Mouse (Mus musculus): ENCODE measurements at regions not wholly inside any gene's neighbourhood (a gene's known extent, or its start where the extent isn't known, plus 50 kb on each side); places are given as distances from the start of the nearest gene placed in this dataset.

DNA sequence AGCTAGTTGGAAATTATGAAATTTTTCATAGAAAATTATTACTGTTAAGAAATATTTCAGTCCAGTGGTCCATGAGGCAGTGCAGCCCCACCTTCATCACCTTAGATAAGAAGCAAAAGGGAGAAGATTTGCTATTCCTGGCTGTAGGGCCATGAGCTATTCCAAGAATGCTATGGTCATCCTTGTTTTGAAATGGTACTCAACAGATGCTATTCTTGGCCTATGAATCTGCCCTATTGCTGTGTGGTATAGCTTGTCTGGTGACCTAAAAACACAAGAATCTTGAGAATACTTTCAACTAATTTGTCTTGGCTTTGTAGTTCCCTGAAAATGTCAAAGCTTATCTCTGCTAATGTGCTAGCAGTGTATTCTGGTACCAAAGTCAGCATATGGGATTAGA, 254.8 kb upstream of the Rasgrp1 start:
- no peak for ATAC-seq (ENCODE audit: low FRiP score)
- Histone ChIP-seq H3K9ac (replicated peaks) (no peak overlapping the region), H3K4me3 (replicated peaks) (no peak overlapping the region), H3K4me2 (no peak overlapping the region), H3K27ac (replicated peaks) (no peak overlapping the region), H3K9me3 (replicated peaks) (no peaks in the 10 kb centered on the region), H3K36me3 (no peaks in the 10 kb centered on the region), H3K4me1 (no peaks in the 10 kb centered on the region), H3K27me3 (replicated peaks) (no peaks in the 10 kb centered on the region)

DNA sequence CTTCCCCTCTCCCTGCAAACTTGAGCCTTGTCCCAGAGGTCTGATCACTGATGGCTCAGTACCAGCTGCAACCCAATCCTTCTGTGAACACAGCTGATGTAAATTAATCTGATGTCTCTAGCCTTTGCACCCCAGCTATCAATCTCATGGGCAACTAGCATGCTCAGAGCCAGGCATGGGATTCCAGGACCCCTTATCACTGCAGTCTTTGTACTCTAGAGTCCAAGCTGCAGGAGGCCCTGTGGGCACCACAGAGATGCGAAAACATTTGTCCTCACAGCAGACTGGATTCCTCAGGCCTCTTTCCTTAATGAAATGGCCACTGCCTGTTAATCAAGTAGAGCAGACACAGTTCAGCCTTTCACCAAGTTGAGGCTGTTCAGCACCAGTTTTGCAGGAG, 272.0 kb upstream of the Rasgrp1 start:
- H3K9ac ChIP-seq (replicated peaks) = no peak overlapping the region
- no peaks in the 10 kb centered on the region for H3K4me1 ChIP-seq
- H3K4me2 ChIP-seq = no peak overlapping the region
- H3K27me3 ChIP-seq (replicated peaks) = no peaks in the 10 kb centered on the region
- H3K27ac ChIP-seq (replicated peaks) = no peak overlapping the region
- H3K36me3 ChIP-seq = no peaks in the 10 kb centered on the region
- WGBS = 43% methylated on average over 1 of the region's 1 CpGs
- ATAC-seq (ENCODE audit: low FRiP score) = no peak
- H3K9me3 ChIP-seq (replicated peaks) = no peaks in the 10 kb centered on the region
- no peak overlapping the region for H3K4me3 ChIP-seq (replicated peaks)

DNA sequence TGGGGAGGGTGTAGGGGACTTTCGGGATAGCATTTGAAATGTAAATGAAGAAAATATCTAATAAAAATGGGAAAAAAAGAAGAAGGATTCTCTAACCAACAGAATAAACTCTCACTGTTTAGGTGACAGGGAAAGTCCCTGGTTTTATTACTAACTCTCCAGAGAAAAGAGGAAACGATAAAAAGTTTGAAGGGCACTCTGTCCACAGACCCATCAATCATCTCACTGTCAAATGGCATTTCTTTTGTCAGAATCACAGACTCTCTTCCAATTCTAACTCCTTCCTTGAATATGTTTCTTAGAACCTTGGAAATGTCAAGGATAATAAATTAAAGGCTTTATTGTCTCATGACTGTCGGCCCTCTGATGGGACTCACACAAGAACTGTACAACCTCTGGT, 275.3 kb upstream of the Rasgrp1 start:
- no peak overlapping the region for H3K9ac ChIP-seq (replicated peaks)
- H3K27me3 ChIP-seq (replicated peaks) = no peaks in the 10 kb centered on the region
- H3K27ac ChIP-seq (replicated peaks) = no peak overlapping the region
- no peaks in the 10 kb centered on the region for H3K36me3 ChIP-seq
- no peaks in the 10 kb centered on the region for H3K4me1 ChIP-seq
- H3K9me3 ChIP-seq (replicated peaks) = no peaks in the 10 kb centered on the region
- no peak for ATAC-seq (ENCODE audit: low FRiP score)
- no peak overlapping the region for H3K4me3 ChIP-seq (replicated peaks)
- WGBS = 84% methylated on average over 3 of the region's 3 CpGs
- H3K4me2 ChIP-seq = no peak overlapping the region

DNA sequence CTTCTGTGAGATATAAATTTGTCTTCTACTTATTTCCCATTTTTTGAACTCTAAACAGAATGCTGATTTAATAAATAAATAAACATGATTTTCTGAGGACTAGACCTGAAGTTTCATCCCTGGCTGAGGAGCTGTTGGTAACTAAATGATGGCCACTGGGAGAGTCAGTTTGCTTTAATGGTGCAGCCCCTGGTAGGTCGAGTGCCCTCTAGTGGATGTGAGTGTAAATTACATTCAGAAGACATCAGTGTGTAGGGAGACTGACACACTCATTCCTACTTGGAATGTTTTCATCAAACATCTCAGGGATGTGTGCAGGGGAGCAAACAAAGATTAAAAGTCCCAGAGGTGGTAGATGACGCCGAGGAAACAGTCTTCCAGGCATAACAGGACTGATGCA, 281.2 kb upstream of the Rasgrp1 start:
- Histone ChIP-seq H3K9me3 (replicated peaks) (no peaks in the 10 kb centered on the region), H3K4me2 (no peak overlapping the region), H3K27ac (replicated peaks) (no peak overlapping the region), H3K36me3 (no peaks in the 10 kb centered on the region), H3K27me3 (replicated peaks) (no peaks in the 10 kb centered on the region), H3K4me1 (no peaks in the 10 kb centered on the region), H3K9ac (replicated peaks) (no peak overlapping the region), H3K4me3 (replicated peaks) (no peak overlapping the region)
- ATAC-seq (ENCODE audit: low FRiP score) = no peak
- WGBS = 45% methylated on average over 3 of the region's 3 CpGs

DNA sequence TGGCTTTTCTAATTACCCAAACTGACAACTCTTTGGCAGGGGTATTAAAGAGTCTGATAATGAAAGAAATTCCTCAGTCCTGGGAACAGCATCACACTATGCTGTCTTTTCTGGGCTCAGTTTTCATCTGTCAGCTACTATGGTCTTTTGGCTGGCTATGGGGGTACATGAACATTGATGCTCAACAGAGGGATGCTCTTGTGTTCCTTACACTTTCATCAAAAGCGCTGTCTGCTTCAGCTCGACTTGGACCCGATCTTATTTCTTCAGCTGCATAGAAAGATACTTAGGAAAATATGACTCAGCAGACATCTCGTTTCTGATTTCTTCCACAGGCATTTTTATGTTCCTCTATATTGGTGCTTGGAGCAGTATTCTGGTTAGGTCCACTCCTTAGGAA, 292.1 kb upstream of the Rasgrp1 start:
- 87% methylated on average over 4 of the region's 4 CpGs for WGBS
- H3K9ac ChIP-seq (replicated peaks) = no peak overlapping the region
- H3K4me3 ChIP-seq (replicated peaks) = no peak overlapping the region
- no peak overlapping the region for H3K27ac ChIP-seq (replicated peaks)
- no peak for ATAC-seq (ENCODE audit: low FRiP score)
- H3K4me1 ChIP-seq = no peaks in the 10 kb centered on the region
- no peaks in the 10 kb centered on the region for H3K27me3 ChIP-seq (replicated peaks)
- no peaks in the 10 kb centered on the region for H3K9me3 ChIP-seq (replicated peaks)
- H3K36me3 ChIP-seq = no peaks in the 10 kb centered on the region
- no peak overlapping the region for H3K4me2 ChIP-seq

DNA sequence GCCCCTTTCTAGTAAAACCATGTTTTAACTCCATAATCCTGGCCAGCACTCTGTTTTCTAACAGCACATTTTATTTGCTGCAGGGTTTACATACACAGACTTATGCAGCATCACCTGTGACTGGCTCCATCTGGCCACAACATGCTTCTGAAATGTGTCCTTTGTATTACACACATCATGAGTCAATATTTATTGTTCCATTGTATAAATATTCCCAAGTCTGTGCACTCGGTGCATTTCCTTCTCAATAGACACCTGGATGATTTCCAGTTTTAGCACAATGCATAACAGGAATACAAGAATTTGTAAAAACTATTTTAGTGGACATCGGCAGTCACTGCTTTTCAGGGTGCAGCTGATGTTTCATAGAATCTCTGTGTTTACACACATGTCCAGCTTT, 294.6 kb upstream of the Rasgrp1 start:
- Histone ChIP-seq H3K4me2 (no peak overlapping the region), H3K27ac (replicated peaks) (no peak overlapping the region), H3K4me1 (no peaks in the 10 kb centered on the region), H3K4me3 (replicated peaks) (no peak overlapping the region), H3K9ac (replicated peaks) (no peak overlapping the region), H3K27me3 (replicated peaks) (no peaks in the 10 kb centered on the region), H3K9me3 (replicated peaks) (no peaks in the 10 kb centered on the region), H3K36me3 (no peaks in the 10 kb centered on the region)
- WGBS = 67% methylated on average over 2 of the region's 2 CpGs
- no peak for ATAC-seq (ENCODE audit: low FRiP score)

DNA sequence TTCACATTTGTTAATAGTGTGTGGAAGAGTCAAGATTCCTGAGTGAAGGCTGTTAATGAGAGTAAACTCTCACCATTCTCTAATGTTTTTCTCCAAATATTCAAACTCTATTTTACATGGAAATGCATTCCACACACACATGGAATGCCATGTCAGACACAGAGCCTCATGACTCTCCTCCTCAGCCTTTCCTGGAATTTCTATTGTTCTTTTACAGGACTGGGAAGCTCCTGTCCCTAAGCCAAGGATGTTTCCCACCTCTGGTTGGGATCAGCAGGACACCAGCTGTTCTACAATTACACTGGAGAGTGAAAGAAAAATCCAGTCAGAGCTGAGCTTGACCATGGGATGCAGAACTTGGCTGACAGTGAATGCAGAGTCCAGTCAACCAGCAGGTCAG, 309.3 kb upstream of the Rasgrp1 start:
- H3K4me1 ChIP-seq = no peaks in the 10 kb centered on the region
- H3K9me3 ChIP-seq (replicated peaks) = no peaks in the 10 kb centered on the region
- H3K27ac ChIP-seq (replicated peaks) = no peak overlapping the region
- H3K27me3 ChIP-seq (replicated peaks) = no peaks in the 10 kb centered on the region
- no peaks in the 10 kb centered on the region for H3K36me3 ChIP-seq
- no peak for ATAC-seq (ENCODE audit: low FRiP score)
- no peak overlapping the region for H3K4me2 ChIP-seq
- H3K4me3 ChIP-seq (replicated peaks) = no peak overlapping the region
- H3K9ac ChIP-seq (replicated peaks) = no peak overlapping the region

DNA sequence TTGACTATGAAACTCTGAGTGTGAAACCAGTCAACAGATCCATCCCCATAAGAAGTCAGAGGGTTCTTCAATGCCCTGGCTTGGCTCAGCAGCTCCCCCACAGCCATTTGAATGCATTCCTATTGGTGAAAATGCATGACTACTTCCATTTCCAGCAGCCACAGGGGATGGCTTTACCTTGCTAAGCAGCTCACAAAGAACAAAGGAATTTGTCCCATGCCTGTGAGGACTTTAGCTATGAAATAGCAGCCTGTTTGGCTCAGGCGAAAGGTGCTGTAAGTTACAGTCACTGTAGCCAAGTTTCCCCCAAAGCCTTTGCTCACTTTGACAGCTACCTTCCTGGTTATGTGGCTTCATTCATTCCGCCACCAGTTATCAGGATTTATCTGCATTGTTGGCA, 309.8 kb upstream of the Rasgrp1 start:
- no peaks in the 10 kb centered on the region for H3K27me3 ChIP-seq (replicated peaks)
- no peak overlapping the region for H3K9ac ChIP-seq (replicated peaks)
- H3K27ac ChIP-seq (replicated peaks) = no peak overlapping the region
- H3K4me1 ChIP-seq = no peaks in the 10 kb centered on the region
- no peaks in the 10 kb centered on the region for H3K36me3 ChIP-seq
- H3K4me3 ChIP-seq (replicated peaks) = no peak overlapping the region
- ATAC-seq (ENCODE audit: low FRiP score) = no peak
- WGBS = 77% methylated on average over 2 of the region's 2 CpGs
- H3K4me2 ChIP-seq = no peak overlapping the region
- no peaks in the 10 kb centered on the region for H3K9me3 ChIP-seq (replicated peaks)

DNA sequence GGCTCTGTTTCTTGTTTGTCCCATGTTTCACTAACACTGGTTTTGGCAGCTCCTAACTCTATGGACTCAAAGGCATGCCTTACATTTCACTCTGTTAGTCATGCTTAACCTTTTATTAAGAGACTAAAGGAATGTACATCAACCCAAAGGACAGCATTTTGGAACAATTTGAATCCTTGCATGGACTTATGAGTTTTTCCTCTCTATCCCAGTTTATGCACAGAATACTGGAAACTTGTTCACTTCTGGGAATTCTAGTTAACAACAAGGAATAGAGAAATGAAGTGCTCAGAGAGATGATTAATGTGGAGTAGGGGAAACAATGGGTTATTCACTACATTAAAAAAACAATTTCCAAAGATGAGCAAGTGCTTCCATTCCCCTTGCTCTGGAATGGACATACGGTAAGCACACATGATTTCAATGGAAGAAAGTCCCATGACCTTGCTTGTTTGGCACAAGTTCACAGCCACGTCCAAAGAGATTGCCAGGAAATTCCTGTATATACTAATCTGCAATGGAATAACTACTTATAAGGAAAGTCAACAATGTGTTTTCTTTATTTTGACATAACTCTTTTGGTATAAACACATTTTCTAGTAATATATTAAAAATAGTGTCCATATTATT, 313.9 kb upstream of the Rasgrp1 start:
- Histone ChIP-seq H3K9ac (replicated peaks) (no peak overlapping the region), H3K27me3 (replicated peaks) (no peaks in the 10 kb centered on the region), H3K4me1 (no peaks in the 10 kb centered on the region), H3K4me3 (replicated peaks) (no peak overlapping the region), H3K9me3 (replicated peaks) (no peaks in the 10 kb centered on the region), H3K36me3 (no peaks in the 10 kb centered on the region), H3K27ac (replicated peaks) (no peak overlapping the region), H3K4me2 (no peak overlapping the region)
- no peak for ATAC-seq (ENCODE audit: low FRiP score)
- WGBS = 89% methylated on average over 2 of the region's 2 CpGs

DNA sequence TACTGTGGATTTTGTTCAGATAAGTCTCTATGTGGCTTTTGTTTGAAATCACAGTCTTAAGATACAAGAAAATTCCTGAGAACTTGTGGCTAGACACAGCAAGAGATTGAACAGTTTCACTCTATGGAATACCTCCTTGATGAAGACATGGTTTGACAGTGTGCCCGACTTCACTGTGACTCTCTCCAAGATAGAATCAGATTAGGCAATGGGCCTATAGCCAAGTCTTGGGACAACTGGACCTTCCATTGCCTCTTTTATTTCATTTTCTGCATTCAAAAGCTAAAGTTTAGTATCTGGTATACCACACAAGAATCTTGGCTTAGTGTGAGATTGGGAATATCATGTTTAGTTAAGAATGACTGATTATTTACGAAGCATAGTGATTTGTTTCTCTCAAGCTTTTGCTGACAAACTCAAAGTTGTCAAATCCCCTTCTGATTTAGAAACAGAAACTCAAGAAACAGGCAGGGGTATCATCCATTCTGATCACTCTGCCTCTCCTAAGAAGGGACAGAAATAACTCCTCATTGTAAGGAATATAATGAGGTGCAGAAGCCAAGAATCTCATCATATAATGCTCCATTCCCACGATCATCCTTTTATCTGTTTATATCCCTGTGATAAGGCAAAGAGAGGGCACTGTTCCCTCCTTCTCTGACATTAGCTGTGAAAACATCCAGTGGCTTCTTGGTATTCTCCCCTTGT, 317.6 kb upstream of the Rasgrp1 start:
- 90% methylated on average over 3 of the region's 3 CpGs for WGBS
- Histone ChIP-seq H3K4me2 (no peak overlapping the region), H3K4me3 (replicated peaks) (no peak overlapping the region), H3K27ac (replicated peaks) (no peak overlapping the region), H3K9me3 (replicated peaks) (no peaks in the 10 kb centered on the region), H3K4me1 (no peaks in the 10 kb centered on the region), H3K27me3 (replicated peaks) (no peaks in the 10 kb centered on the region), H3K9ac (replicated peaks) (no peak overlapping the region), H3K36me3 (no peaks in the 10 kb centered on the region)
- ATAC-seq (ENCODE audit: low FRiP score) = no peak

DNA sequence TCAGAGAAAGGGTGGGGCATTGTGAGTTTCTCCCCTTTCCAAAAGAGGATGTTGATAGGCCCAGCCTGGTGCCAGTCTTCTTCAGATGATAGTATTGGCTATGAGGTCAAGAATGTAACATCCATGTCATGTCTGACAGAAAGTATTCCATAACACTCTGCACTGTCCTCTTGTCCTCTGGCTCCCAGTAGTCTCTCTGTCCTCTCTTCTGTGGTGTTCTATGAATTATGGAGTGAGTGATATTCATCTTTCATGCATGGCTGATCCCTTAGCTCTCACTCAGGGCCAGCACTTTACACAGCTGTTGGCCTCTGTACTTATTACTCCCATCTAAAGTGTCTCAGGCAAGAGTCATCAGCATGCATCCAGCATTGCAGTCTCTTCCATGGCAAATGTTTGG, 319.9 kb upstream of the Rasgrp1 start:
- Histone ChIP-seq H3K4me3 (replicated peaks) (no peak overlapping the region), H3K27me3 (replicated peaks) (no peaks in the 10 kb centered on the region), H3K9me3 (replicated peaks) (no peaks in the 10 kb centered on the region), H3K4me1 (no peaks in the 10 kb centered on the region), H3K36me3 (no peaks in the 10 kb centered on the region), H3K27ac (replicated peaks) (no peak overlapping the region), H3K9ac (replicated peaks) (no peak overlapping the region), H3K4me2 (no peak overlapping the region)
- no peak for ATAC-seq (ENCODE audit: low FRiP score)

DNA sequence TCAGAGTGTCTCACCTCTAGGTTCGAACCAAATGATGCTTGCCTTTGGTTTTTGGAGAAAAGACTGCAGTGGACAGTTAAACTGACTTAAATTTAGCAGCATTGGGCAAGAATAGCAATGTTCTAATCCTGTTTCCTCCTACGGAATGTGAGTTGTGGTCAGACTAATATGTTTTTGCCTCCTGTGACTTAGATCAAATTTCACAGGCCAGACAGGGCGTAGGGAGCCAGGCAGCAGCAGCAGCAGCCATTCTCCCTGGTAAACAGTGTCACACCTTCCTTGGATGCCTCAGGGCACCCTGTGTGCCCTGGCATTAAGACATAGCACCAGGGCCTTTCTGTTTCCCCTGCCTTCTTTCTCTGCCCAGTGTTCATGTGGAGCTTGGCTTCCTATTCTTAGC, 323.7 kb upstream of the Rasgrp1 start:
- no peak for ATAC-seq (ENCODE audit: low FRiP score)
- H3K36me3 ChIP-seq = no peaks in the 10 kb centered on the region
- H3K4me1 ChIP-seq = no peaks in the 10 kb centered on the region
- no peak overlapping the region for H3K4me3 ChIP-seq (replicated peaks)
- WGBS = 80% methylated on average over 3 of the region's 3 CpGs
- no peaks in the 10 kb centered on the region for H3K9me3 ChIP-seq (replicated peaks)
- H3K9ac ChIP-seq (replicated peaks) = no peak overlapping the region
- H3K4me2 ChIP-seq = no peak overlapping the region
- no peak overlapping the region for H3K27ac ChIP-seq (replicated peaks)
- no peaks in the 10 kb centered on the region for H3K27me3 ChIP-seq (replicated peaks)

DNA sequence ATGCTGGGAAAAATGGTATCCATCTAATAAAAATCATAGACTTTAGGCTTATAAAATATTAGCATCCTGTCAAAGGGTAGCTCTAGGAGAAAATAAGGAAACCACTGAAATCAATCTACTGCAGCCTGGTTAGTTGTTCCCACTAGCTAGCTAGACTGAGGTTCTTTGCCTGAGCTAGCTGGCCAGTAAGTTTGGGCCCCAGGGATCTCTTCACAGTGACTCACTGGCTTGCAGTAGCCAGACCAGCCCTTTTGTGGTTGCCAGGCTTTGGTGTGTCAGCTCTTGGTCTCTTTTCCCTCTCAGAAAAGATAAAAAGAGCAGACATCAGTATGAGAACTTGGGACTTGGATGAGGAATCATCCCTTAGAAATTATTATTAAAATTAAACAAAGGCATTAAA, 325.3 kb upstream of the Rasgrp1 start:
- no peak for ATAC-seq (ENCODE audit: low FRiP score)
- Histone ChIP-seq H3K4me1 (no peaks in the 10 kb centered on the region), H3K4me2 (no peak overlapping the region), H3K27ac (replicated peaks) (no peak overlapping the region), H3K36me3 (no peaks in the 10 kb centered on the region), H3K27me3 (replicated peaks) (no peaks in the 10 kb centered on the region), H3K9ac (replicated peaks) (no peak overlapping the region), H3K4me3 (replicated peaks) (no peak overlapping the region), H3K9me3 (replicated peaks) (no peaks in the 10 kb centered on the region)
